Mouse (Mus musculus): ENCODE data around the gene Hist1h3e.

Hist1h3e gene

GRCm38 (mm10) chr13:23526312-23526711, 35.9 kb downstream of the Hist1h3e start:
- ChIA-PET POLR2A (interaction anchor here in 3 of 4 experiments (0.8 to 24.7 kb wide), 20 partner anchors 8 to 158 kb away, joined by 3 to 692 read pairs (median 8); partner anchors contain the start of genes Hist1h1d (in 2 of the 3), Hist1h4f (in 2 of the 3), Abt1 (in 1 of the 3) and Hist1h2ac (in 1 of the 3)), CTCF (interaction anchor here in 2 of 4 experiments (1.1 to 3.3 kb wide), 4 partner anchors 84 to 125 kb away, joined by 3 to 37 read pairs (median 6); no protein-coding TSS in a partner anchor)

GRCm38 (mm10) chr13:23525901-23526300, 36.3 kb downstream of the Hist1h3e start:
- CTCF ChIA-PET, result interaction anchor here in 3 of 4 experiments (0.6 to 3.3 kb wide), 7 partner anchors 84 to 1641 kb away, joined by 3 to 37 read pairs (median 3); partner anchors contain the start of gene Abt1 (in 1 of the 3)
- POLR2A ChIA-PET, result interaction anchor here in 3 of 4 experiments (0.6 to 24.7 kb wide), 20 partner anchors 8 to 158 kb away, joined by 3 to 692 read pairs (median 9); partner anchors contain the start of genes Abt1 (in 2 of the 3), Hist1h1d (in 2 of the 3), Hist1h4f (in 2 of the 3) and Hist1h2ac (in 1 of the 3)

- CTCF ChIA-PET, result interaction anchor here (0.5 to 3.3 kb wide), 23 partner anchors 19 to 1609 kb away, joined by 3 to 37 read pairs (median 5); partner anchors contain the start of gene Abt1 (in 2 of the 4)
- POLR2A ChIA-PET, result interaction anchor here (0.6 to 24.7 kb wide), 28 partner anchors 9 to 215 kb away, joined by 3 to 692 read pairs (median 4); partner anchors contain the start of genes Abt1 (in 2 of the 4), Hist1h1d (in 2 of the 4), Hist1h2af (in 2 of the 4) and Hist1h2bg (in 2 of the 4)
These were observed 37.5 kb downstream of the Hist1h3e start for GRCm38 (mm10) chr13:23524654-23525053.

DNA sequence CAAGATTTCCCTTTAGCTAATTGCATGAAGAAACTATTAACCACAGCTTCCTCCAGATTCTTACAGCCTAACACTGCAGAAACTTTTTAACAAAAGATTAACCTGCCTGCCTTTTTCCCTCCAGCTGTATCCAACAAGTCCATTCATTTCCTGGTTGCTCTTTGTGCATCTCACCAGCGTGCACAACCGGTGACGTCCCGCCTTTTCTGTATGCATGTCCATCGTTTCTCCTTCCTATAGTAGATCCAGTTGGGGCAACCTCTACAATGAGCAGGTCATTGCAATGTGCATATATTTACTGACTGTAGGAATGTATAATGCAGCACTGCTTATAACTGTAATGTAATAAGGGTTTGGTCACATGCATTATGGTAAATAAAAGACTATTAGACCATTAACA, 38.2 kb downstream of the Hist1h3e start:
- ChIA-PET POLR2A (interaction anchor here in 3 of 4 experiments (1.0 to 24.7 kb wide), 3 partner anchors 29 to 100 kb away, joined by 5 to 639 read pairs (median 6); partner anchors contain the start of genes Hist1h1d (in 1 of the 3) and Hist1h4f (in 1 of the 3)), CTCF (interaction anchor here in 1 of 4 experiments (1.0 kb wide), 1 partner anchor 99 kb away, joined by 6 read pairs; no protein-coding TSS in a partner anchor)

- CTCF ChIA-PET, result no interaction called here
- POLR2A ChIA-PET, result no interaction called here
These were observed 40.5 kb downstream of the Hist1h3e start for GRCm38 (mm10) chr13:23521703-23522102.

GRCm38 (mm10) chr13:23519416-23519815, 42.8 kb downstream of the Hist1h3e start:
- POLR2A ChIA-PET, result interaction anchor here in 3 of 4 experiments (0.8 to 6.6 kb wide), 26 partner anchors 10 to 220 kb away, joined by 3 to 61 read pairs (median 3); partner anchors contain the start of genes Hist1h4h (in 3 of the 3), Hist1h2ae (in 1 of the 3), Hist1h2be (in 1 of the 3) and Hist1h2bg (in 1 of the 3)
- CTCF ChIA-PET, result no interaction called here

DNA sequence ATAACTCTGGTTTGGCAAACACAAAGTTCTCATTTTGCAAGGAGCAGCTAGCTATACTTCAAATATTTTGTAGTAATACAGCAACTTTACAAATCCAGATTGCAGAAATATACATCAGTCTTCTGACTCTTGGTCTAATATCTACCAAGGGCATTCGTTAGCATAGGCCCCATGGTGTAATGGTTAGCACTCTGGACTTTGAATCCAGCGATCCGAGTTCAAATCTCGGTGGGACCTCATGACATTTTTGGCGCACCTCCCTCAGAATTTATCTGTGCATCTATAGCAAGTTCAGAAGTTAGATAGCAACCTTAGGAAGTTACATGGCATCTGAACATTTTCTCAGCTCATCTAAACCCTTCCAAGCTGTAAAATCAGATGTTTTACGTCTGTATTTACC, 43.3 kb downstream of the Hist1h3e start:
- ChIA-PET POLR2A (interaction anchor here in 3 of 4 experiments (0.6 to 6.6 kb wide), 22 partner anchors 10 to 220 kb away, joined by 3 to 61 read pairs (median 4); partner anchors contain the start of gene Hist1h4h (in 3 of the 3)), CTCF (no interaction called here)

DNA sequence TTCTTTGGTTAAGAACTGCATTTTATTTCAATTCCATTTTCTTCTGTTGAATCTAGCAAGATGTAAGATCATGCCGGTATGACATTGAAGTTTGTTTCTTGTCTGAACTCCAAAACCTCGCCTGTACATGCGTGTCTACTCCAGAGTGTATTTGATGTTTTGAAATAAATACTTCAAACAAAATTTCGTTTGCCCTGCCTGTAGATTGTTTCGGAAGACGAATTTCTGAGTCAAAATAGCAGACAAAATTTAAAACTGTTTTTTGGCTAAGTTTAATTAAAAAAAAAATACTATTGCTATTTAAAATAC, 43.9 kb downstream of the Hist1h3e start:
- POLR2A ChIA-PET, result interaction anchor here in 2 of 4 experiments (0.6 to 6.6 kb wide), 20 partner anchors 11 to 221 kb away, joined by 3 to 61 read pairs (median 4); partner anchors contain the start of gene Hist1h4h (in 2 of the 2)
- CTCF ChIA-PET, result no interaction called here

- ChIA-PET POLR2A (interaction anchor here (0.5 to 6.6 kb wide), 47 partner anchors 9 to 234 kb away, joined by 3 to 61 read pairs (median 4); partner anchors contain the start of genes Hist1h2af (in 2 of the 4), Hist1h4h (in 2 of the 4), Btn1a1 (in 1 of the 4) and Hist1h2ac (in 1 of the 4)), CTCF (interaction anchor here in 1 of 4 experiments (1.7 kb wide), 1 partner anchor 116 kb away, joined by 8 read pairs; no protein-coding TSS in a partner anchor)
These were observed 44.4 kb downstream of the Hist1h3e start for GRCm38 (mm10) chr13:23517603-23518294.

DNA sequence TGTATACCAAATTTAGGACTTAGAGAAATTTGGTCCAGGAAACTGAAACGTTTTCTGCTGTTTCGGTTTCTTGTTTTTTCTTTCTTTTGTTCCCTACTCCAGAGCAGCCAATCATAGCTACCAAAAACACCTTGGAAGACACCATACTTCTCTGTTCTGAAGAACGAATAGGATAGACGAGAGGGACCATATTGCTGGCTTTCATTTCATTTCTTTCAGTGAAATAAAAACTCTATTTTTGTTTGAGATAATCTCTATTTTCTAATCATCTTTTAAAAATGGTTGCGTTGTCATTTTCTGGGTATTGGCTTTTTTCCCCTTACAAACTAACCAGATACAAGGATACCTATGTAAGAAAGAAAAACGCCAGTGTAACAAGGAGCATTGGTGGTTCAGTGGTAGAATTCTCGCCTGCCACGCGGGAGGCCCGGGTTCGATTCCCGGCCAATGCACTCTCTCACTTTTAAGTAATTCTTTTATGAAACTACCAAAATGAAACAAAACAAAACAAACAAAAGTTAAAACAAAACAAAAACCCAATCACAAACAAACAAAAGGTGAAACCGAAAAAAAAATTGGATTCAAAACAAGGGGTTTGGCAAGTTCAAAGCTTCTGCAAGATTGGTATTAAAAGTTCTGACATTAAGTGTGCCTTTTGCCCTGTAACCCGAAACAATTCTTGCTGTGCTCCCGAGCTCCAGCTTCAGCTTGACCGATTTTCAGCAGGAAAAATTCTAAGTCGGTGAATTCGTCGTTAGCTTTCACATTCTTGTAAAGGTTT, 45.2 kb downstream of the Hist1h3e start:
- ChIA-PET CTCF (interaction anchor here in 2 of 4 experiments (1.0 to 1.7 kb wide), 3 partner anchors 85 to 116 kb away, joined by 3 to 8 read pairs (median 6); no protein-coding TSS in a partner anchor), POLR2A (interaction anchor here (0.5 to 6.6 kb wide), 49 partner anchors 9 to 167 kb away, joined by 3 to 61 read pairs (median 4); partner anchors contain the start of genes Hist1h2ac (in 3 of the 4), Hist1h2af (in 3 of the 4), Hist1h2bc (in 3 of the 4) and Hist1h4h (in 2 of the 4))

- CTCF ChIA-PET, result interaction anchor here in 2 of 4 experiments (1.0 to 1.7 kb wide), 3 partner anchors 84 to 115 kb away, joined by 3 to 8 read pairs (median 6); no protein-coding TSS in a partner anchor
- POLR2A ChIA-PET, result interaction anchor here (0.8 to 6.6 kb wide), 40 partner anchors 8 to 168 kb away, joined by 3 to 61 read pairs (median 5); partner anchors contain the start of genes Hist1h2ac (in 2 of the 4), Hist1h2bc (in 2 of the 4), Hist1h4f (in 2 of the 4) and Hist1h4h (in 2 of the 4)
These were observed 46.1 kb downstream of the Hist1h3e start for GRCm38 (mm10) chr13:23515826-23516620.

DNA sequence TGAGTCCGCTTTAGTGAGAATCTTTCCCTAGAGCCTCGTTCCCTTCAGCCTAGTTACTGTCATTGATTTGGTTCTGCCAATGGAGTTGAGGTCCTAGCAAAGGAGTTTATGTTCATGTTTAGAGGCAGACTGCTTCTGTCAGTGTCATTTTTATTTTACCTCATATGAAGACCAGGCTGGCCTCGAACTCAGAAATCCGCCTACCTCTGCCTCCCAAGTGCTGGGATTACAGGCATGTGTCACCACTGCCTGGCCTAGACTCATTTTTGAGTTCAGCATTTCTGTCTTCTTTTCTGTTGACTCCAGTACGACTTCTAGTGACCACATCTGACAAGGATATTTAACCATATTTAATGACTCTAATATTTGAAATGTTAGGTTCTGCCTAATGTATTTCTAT, 46.9 kb downstream of the Hist1h3e start:
- CTCF ChIA-PET, result interaction anchor here in 1 of 4 experiments (1.7 kb wide), 1 partner anchor 83 kb away, joined by 6 read pairs; no protein-coding TSS in a partner anchor
- POLR2A ChIA-PET, result interaction anchor here (0.9 to 6.6 kb wide), 23 partner anchors 9 to 169 kb away, joined by 3 to 61 read pairs (median 7); partner anchors contain the start of genes Hist1h4f (in 2 of the 4), Hist1h4h (in 2 of the 4), Btn1a1 (in 1 of the 4) and Hist1h2ac (in 1 of the 4)

DNA sequence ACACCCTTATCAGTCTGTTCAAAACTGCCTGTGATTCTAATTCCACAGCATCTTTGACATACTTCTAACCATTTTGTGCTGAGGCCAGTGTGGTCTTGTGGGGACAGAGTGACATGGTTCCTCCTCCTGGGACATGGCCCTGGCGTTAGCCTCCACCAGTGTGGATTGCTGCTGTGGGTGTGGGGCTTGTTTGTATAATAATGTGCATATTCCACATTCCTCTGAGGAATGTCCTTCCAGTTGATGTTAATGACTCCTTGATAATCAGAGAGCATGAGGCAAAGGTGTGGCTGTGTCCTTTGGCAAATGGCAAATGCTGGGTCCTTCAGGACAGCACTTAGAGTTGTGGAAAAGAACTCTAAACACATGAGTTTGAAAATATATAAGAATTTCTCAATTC, 48.7 kb downstream of the Hist1h3e start:
- CTCF ChIA-PET, result no interaction called here
- POLR2A ChIA-PET, result interaction anchor here in 2 of 4 experiments (0.6 to 4.0 kb wide), 20 partner anchors 8 to 1470 kb away, joined by 3 to 17 read pairs (median 4); partner anchors contain the start of genes Hist1h2ae (in 2 of the 2), Hist1h2bg (in 2 of the 2), Hist1h4d (in 2 of the 2) and Btn1a1 (in 1 of the 2)

Data from embryonic stem cell, embryonic (primary cell).